Mouse (Mus musculus) ZHBTc4 (cell line): ENCODE measurements around the gene Dhtkd1.
A peak's percentile ranks its signal among the peaks of the same experiment; 100 is the strongest.
"Not testable (repeated sequence)": the region's sequence is repeated elsewhere in the genome, so short reads cannot be mapped to it uniquely, and the experiment has no call there.

ENCODE experiments used
- DNase-seq: peaks from one replicate; pipeline ENCODE4 v3.0.0-alpha.2; 2011; ENCODE audit warnings: low read depth, low spot score

Gene Dhtkd1

DNA sequence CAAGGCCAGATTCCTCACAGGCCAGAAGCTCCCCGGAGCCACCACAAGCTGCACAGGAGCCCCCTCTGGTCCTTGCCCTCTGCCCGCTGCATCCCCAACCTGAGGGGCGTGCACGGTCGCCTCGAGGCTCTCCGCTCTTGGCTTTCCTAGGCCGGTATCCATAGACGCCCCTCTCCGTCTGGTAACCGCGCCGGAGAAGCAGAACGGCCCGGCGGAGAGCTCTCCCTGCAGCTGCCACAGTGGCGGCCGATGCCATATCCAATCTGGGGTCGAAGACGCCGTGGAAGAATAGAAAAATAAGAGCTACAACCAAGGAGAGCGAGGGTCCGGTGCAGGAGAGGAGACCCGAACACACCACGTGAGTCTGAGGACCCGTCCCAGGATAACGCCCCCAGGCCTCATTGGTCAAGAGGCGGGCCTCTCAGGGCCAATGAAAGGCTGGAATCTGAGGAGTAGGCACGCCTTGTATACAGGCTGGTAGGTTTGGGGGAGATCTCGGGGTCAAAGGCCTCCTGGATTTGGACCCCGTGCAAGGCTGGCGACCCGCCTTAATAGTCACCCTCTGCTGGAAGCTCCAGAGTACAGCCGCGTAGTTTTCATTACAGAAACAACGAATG is at the start of gene Dhtkd1:
TSS of gene Dhtkd1 (minus strand) at position 377 of the 617 bp plus-strand sequence.
- peak; percentile 87 for DNase-seq

DNA sequence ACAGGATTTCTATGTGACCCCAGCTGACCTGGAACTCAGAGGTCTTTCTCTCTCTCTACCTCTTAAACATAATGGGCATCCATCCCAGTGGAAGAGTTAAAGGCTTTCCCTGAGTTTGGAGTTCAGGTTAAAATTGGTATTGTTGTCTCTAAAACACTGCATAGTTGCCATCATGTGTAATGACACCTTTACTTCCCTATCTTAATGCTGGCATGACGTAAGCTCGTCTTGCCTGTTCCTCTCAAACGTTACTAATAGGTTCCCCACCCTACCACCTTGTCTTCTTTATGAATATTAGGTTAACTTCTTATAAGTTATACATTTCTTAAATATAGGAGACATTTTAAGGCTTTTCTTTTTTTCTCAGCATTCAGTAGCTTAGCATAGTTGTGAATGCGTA is 34.9 kb upstream of the Dhtkd1 start:
- DNase-seq: no peak

DNA sequence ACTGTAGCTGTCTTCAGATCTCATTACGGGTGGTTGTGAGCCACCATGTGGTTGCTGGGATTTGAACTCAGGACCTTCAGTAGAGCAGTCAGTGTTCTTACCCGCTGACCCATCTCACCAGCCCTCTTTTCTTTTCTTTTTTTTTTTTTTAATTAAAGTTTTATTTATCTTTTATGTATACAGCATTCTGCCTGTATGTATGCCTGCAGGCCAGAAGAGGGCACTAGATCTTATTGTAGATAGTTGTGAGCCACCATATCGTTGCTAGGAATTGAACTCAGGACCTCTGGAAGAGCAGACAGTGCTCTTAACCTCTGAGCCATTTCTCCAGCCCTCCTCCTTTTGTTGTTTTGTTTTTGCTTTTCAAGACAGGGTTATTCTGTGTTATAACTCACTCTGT is 28.0 kb upstream of the Dhtkd1 start:
- DNase-seq: not testable (repeated sequence)

DNA sequence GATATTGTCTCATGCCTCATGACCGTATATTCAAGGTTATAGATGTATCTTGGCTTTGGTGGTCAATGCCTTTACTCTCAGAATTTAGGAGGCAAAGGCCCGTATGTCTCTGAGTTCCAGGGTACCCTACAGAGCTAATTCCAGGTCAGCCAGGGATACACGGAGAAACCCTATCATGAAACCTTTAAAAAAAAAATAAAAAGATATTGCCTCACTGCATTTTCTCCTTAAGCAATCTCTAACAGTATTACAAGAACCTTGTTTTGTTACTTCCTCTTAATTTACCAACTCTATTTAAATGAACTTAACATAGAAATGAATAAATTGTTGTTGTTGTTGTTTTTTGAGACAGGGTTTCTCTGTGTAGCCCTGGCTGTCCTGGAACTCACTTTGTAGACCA is 23.4 kb upstream of the Dhtkd1 start:
- no peak for DNase-seq

DNA sequence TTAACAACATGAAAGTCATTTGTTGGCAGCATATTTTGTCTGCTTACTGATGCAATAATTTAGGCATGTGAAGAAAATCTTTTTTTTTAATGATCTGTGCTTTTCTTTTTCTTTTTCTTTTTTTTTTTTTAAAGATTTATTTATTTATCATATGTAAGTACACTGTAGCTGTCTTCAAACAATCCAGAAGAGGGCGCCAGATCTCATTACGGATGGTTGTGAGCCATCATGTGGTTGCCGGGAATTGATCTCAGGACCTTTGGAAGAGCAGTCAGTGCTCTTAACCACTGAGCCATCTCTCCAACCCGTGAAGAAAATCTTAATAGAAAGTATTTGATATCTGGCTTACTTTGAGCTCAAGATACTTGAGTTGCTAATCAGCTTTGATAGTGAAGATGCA is 21.1 kb upstream of the Dhtkd1 start:
- peak; percentile 80 for DNase-seq

DNA sequence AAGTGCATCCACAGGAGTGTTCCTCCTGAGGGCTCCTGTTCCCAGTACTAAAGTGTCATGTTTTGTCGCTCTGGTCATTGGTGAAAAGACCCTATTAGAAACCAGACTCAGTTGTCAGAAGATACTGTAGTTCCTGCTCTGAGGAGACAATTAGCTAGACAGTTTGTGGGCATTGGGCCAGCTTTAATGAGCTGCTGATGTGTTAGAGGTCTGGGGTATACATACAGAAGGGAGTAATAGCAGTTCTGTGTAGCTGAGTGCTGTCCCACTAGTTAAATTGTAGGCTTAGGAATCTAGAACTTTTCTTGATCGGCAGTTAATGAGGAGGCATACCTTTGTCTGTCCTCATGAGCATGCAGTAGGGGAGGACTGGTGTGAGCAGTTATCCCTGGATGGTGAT is 19.7 kb upstream of the Dhtkd1 start:
- no peak for DNase-seq

DNA sequence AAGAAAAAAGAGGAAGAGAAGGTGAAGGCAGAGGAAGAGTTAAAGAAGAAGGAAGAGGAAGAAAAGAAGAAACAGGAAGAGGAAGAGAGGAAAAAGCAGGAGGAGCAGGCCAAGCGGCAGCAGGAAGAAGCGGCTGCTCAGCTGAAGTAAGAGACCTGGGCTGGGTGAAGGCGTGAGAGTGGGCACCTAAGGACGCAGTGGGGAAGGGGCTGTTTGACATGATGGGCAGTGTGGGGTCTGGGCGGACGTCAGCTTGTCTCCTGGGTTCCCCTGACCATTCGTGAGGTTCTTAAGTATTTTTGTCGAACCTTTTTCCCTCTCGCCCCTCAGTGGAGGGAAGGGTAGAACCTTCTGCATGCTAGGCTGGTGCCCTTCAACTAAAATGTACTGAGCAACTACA is 15.1 kb upstream of the Dhtkd1 start:
- no peak for DNase-seq

DNA sequence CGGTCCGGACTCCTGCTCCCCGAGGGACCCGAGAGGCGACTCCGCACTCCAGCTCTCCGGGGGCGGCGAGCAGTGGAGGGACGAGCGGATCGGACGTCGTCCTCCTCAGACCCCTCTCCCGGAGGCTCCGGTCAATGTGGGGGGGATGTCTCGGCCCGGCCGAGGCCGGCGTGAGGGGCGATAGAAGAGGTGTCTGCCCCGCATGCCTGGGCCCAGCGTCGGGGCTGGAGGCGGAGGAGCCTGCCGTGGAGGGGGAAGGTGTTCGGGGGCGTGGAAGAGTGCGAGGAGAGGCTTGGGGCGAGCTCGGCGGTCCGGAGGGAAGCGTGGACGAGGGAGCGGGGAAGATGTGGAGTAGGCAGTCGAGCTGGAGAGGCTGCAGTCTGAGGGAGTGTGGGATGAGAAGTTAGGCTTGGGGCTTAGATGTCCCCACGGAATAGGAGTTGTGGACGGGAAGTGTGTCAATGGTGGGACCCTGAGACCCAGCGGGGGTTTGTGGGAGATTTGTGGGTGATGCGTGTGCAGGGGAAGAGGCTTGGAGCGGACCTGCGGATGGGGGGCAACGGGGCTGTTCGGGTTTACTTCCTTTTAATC is 9.1 kb upstream of the Dhtkd1 start:
- DNase-seq: peak; percentile 78

DNA sequence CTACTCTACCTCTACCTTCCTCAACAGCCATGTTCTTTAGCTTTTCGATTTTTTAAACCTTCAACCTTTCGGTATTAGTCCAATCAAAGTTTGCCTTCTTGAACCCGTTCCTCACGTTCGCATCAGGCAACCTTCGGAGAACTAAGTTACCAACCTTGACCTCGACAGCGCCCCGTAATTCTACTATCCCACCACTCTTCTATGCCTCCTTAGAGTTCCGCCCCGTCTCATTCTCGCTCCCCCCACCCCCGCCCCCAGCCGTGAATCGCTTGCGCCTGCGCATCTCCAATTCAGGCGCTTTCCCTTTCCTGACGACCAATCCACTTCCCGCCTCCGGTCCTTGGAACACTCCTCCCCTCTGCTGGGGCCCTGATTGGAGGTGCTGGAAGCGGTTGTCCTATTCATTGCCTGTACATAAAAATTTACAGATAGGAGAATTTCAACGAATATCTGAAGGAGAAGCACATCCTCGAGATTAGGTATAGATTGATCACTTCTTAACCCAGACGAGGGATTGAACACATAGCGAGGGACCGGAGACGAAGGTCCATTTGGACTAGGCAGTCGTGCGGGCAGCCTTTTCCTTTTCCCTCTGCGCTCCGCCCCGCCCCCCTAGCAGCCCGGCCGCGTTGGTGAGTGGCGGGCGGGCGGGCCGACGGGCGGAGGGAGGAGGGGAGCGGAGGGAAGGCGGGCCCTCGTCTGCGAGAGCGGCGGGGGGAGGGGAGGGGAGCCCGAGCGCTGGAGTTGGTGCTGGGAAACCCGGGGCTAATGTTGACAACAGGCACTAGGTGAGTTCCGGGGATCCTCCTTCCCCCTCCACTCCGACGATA is 8.4 kb upstream of the Dhtkd1 start, which contains the start of gene Upf2:
TSS of gene Upf2 (plus strand) at position 704 of the 830 bp plus-strand sequence.
- peak; percentile 98 for DNase-seq

DNA sequence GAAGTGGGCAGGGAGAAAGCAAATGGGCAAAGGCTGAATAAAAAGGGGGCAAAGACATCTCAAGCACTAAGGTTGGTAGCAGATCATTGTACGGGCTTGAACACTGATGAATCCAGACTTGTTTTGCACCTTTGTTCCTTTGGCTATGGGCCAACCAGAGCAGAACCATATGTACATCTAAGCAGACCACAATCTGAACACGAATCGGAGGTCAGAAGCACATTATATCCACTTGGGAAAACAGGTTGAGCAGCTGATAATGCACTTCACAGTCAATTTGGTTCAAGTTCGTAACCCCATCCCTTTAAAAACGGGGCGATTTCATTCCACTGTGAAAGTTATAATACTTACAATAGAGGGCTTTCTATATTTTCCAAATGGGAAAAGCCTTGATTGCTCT is 7.7 kb upstream of the Dhtkd1 start:
- peak; percentile 16 for DNase-seq

DNA sequence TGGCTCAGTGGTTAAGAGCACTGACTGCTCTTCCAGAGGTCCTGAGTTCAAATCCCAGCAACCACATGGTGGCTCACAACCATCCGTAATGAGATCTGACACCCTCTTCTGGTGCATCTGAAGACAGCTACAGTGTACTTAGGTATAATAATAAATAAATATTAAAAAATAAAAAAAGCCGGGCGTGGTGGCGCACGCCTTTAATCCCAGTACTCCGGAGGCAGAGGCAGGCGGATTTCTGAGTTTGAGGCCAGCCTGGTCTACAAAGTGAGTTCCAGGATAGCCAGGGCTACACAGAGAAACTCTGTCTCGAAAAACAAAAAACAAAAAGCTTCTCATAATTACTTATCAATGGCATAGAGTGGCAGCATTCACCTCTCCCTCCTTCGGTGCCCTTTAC is 7.2 kb upstream of the Dhtkd1 start:
- not testable (repeated sequence) for DNase-seq

DNA sequence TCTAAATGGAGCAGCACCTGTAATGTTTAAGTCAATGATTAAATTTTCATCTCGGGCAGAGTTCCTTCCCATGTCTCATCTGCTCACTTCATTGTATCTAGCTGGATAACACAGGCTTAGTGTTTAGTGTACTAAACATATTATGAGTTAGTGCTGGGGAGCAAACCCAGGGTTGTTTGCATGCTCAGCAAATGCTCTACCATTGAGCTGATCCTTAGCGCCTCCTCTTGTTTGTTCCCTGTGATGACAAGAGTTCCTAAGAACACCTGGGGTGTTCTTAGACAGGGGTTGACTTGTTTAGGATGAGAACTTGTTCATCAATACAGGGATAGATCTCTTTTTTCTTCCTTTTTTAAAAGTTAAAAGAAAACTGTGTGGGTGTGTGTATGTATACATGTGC is 6.4 kb upstream of the Dhtkd1 start:
- peak; percentile 28 for DNase-seq

DNA sequence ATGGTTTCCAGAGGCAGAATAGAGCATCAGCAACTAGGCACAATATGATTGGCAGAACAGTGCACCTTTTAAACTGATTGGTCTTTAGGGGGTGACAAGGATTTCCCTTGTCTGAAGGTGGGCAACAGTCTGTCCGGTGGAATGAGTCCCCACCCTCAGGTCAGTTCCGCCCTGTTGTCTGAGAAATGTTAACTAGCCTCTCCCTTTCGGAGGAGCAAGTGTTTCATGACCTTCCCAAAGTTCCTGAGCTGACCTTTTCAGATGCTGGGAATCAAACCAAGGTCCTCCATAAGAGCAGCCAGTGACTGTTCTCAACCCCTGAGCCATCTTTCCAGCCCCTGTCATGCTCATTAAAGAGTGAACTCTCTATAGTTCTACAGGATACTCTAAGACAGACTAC is 4.3 kb upstream of the Dhtkd1 start:
- peak; percentile 48 for DNase-seq

DNA sequence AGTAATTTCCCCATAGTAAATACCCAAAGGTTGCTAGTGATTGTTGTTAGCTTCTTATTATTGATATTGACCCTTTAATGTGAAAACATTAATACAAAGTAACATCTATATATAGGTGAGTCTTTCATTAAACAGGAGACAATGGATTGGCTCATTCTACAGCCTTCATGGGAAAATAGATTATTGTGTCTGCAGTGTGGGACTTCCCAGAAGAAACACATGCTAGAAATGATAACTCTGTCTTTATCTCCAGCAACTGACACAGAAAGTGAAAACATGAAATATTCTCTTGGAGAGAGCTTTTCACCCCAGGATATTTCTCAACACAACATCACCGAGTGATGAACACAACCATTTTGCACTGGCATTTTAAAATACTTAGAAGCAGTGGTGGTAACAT is 3.0 kb upstream of the Dhtkd1 start:
- no peak for DNase-seq

DNA sequence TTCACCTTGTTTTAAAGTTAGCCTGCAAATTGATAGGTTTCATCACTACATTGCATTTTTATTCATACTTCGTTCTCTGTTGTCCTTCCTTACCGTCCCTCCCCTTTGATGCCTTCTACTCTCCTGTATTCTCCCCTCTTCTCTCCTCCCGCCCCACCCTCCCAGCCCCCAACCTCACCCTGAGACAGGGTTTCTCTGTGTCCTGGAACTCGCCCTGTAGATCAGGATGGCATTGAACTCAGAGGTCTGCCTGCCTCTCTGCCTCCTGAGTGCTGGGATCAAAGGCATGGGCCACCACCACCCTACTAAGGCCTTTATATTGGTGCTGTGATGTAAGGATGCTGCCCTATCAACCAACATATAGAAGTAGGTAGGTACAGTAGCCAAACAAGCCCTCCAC is 479 bp upstream of the Dhtkd1 start:
- no peak for DNase-seq

DNA sequence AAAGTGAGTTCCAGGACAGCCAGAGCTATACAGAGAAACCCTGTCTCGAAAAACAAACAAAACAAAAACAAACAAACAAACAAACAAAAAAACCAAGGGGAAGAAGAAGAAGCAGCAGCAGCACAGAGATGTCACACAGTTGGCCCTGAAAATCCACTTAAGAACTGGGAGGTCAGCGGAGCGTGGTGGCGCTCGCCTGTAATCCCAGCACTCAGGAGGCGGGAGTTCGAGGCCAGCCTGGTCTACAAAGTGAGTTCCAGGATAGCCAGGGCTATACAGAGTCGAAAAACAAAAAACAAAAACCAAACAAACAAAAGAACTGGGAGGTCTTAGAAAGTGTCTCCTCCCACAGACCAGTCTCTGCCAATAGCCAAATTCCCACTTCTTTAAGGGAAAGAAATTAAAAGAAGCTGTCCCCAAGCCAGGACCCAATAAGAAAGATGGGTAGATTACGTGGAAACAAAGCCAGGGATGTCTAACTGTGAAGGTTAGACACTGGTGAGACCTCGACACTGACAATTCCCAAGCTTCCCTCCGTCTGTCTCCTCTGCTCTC is 654 bp downstream of the Dhtkd1 start:
- DNase-seq: peak; percentile 36

DNA sequence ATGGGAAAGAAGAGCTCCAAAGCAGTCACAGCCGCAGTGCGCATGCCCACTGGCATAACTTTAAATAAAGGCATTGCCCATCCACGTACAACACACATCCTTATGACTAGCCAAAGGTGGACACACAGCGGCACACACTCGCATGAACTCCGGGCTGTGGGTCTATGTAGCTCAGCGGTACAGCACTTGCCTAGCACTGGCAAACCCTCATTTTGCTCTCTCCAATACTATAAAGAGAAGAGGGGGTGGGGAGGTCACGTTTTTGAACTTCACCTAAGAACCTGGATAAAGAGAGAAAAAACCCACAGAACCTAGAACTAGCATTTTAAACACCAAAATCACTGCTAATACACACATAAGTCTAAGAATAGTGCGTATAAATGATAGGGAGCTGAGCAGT is 1.7 kb downstream of the Dhtkd1 start:
- no peak for DNase-seq

DNA sequence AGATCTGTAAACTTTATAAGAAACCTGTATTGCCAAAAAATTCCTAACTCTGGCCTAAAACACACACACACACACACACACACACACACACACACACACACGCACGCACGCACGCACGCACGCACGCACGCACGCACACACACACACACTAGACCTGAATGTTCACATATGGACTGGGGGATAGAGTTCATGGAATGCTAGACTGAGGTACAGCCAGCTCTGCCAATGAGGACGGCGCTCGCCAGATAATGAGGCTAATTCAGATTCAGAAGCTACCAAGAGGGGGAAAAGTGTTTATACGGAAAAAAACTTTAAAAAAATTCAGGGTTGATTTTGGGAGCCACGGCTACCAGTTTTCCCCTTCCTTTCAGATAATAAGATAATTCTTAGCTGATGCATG is 2.7 kb downstream of the Dhtkd1 start:
- no peak for DNase-seq

DNA sequence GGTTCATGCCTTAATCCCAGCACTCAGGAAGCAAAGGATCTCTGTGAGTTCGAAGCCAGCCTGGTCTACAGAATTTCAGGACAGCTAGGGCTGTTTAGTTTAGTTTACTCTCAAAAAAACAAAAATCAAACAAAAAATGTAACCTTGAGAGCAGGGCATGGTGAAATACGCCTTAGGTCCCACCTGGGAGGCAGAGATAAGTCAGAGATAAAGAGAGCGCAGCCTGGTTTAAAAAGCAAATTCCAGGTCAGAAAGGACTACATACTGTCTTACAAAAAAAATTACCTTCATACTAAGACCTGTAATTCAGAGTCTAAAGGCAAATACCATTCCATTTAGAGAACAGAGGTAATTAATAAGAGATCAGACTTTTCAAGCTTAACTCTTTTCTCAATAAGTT is 3.3 kb downstream of the Dhtkd1 start:
- no peak for DNase-seq

DNA sequence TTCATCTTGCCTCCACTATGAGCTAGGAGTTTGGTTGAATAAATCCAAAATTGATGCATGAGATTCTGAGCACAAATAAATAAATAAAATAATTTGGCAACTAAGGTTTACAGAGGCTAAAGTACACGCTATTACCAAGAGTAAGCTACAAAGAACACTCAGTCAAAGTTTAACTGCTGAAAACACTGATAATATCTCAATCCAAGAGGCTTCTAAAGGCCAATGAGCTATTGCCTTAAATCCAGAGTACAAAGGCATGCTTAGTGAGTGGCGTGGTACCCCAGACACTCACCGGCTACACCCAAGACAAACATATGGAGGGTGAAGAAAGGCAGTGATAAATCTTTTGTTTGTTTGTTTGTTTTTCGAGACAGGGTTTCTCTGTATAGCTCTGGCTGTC is 6.0 kb downstream of the Dhtkd1 start:
- no peak for DNase-seq

DNA sequence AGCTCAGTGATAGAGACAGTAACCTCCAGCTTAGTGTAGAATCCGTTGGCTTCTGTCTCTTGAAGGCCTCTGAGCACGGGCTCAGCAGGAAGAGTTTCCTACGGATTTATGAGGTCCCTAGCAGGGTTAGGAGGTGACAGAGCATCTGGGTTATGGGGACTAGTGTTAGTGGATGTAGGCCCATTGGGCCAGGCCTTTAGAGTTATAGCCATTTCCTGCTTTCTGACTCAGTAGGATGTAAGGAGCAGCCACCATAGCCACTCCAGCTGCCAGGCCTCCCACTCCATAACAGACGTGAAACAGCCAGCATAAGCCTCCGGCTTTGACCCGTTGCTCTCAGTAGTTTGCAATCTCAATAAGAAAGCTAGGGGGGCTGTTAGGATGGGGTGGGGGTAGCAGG is 6.5 kb downstream of the Dhtkd1 start:
- no peak for DNase-seq

DNA sequence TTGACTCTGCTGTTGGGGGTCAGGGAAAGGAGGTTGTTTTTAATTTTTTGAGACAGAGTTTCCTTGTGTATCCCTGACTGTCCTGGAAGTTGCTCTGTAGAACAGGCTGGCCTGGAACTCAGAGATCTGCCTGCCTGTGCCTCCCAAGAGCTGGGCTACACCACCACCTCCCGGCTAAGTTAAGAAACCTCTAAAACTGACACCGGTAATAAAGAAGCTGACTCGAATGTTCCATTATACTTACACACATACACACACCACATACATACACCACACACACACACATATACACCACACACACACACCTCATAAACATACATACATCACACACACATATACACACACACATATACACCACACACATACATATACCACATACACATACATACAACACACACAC is 7.7 kb downstream of the Dhtkd1 start:
- DNase-seq: no peak

DNA sequence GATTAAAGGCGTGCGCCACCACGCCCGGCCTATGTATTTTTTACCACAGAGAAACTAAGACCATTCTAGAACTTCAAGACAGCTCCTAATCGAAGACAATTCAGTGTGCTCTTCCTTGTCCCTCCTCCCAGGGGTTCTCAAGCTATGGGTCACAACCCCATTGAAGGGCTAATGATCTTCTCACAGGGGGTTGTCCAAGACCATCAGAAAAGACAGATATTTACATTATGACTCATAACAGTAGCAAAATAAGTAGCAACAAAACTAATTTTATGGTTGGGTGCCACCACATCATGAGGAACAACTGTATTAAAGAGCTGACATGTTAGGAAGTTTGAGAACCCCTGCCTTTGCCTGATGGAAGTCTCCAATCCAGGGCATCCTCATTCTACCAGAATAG is 10.7 kb downstream of the Dhtkd1 start:
- DNase-seq: no peak
